Mouse (Mus musculus): Measurements from ENCODE around the gene U2af1l4.

U2af1l4 gene

GRCm38 (mm10) chr7:30610043-30610442, 46.9 kb downstream of the U2af1l4 start:
- no peak for DNase-seq (ENCODE audit: low spot score)

GRCm38 (mm10) chr7:30612654-30613402, 49.7 kb downstream of the U2af1l4 start, which contains the start of gene Upk1a:
TSS of gene Upk1a (minus strand) at chr7:30612847.
- DNase-seq (ENCODE audit: low spot score) = no peak

GRCm38 (mm10) chr7:30613529-30614112, 50.5 kb downstream of the U2af1l4 start:
- DNase-seq (ENCODE audit: low spot score) = peak; percentile 86

GRCm38 (mm10) chr7:30614454-30614853, 51.4 kb downstream of the U2af1l4 start:
- no peak for DNase-seq (ENCODE audit: low spot score)
